Mouse (Mus musculus) olfactory bulb, adult 2 months (tissue): ENCODE measurements around the gene Aacs.

Source experiments
- CTCF ChIP-seq: fragments of 200-500 bp; IDR thresholded peaks from 2 replicates; pipeline ENCODE4 v1.5.1; 2012; ENCODE audit warnings: low read depth, mild to moderate bottlenecking, low read length, moderate library complexity; ENCODE audit not compliant: insufficient read depth
- POLR2A ChIP-seq: fragments of 200-500 bp; IDR thresholded peaks from 2 replicates; pipeline ENCODE4 v1.6.1; 2012; ENCODE audit warnings: mild to moderate bottlenecking, low read depth, low read length, moderate library complexity; ENCODE audit not compliant: insufficient read depth

DNA sequence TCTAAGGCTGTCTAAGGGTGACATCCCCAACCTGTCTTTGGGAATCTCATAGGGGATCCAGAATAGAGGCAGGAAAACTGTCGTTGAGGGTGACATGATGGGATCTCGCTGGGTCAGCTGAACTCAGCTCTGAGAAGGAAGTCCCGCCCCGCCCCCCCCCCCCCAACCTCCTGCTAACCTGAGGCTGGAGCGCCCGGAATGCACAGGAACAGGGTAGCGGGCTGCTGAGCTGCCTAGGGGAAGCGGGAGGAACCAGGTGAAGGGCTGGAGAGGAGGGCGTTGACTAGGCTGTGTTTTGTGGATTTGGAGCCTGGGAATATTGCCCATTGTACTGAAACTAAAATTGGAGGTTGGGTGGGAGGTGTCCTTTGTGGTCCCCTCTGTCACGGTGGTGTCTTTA lies 32.4 kb downstream of the Aacs start:
- no peak for TF ChIP-seq POLR2A
- no peak for TF ChIP-seq CTCF
